Mouse (Mus musculus) thymus, adult 2 months (tissue): Measurements from ENCODE around the gene Psmb5.

Experiments used
- CTCF ChIP-seq: fragments of 200-500 bp; IDR thresholded peaks from 2 replicates; pipeline ENCODE4 v1.5.1; 2012; ENCODE audit warnings: mild to moderate bottlenecking, control low read depth, low read length, moderate library complexity, borderline replicate concordance; ENCODE audit not compliant: control insufficient read depth, poor library complexity, insufficient read depth; ENCODE audit errors: extremely low read depth
- POLR2A ChIP-seq: fragments of 200-500 bp; IDR thresholded peaks from 2 replicates; pipeline ENCODE4 v1.6.1; 2012; ENCODE audit warnings: mild to moderate bottlenecking, low read length, control low read depth, moderate library complexity; ENCODE audit not compliant: control insufficient read depth, poor library complexity, insufficient read depth; ENCODE audit errors: extremely low read depth

DNA sequence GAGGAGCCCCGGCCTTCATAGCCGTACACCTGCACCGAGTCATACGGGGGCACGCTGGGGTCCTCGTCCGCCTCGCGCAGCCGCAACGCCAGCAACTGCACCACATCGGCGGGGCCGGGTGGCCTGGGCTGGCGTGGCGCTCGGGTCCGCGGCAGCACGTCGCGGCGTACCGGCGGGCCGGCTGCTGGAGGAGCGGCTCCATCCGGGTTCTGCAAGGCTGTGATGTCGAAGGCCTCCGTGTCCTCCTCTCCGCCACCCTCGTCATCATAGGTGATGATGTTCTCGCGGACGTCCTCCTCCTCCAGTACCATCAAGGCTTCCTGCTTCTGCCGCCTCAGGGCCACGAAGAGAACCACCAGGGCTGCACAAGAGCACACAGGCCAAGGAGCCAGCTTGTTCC is 14.4 kb upstream of the Psmb5 start:
- no peak for TF ChIP-seq CTCF
- no peak for TF ChIP-seq POLR2A
